Mouse (Mus musculus) lung, embryonic 15.5 days (tissue): ENCODE results near the gene Pgap3. TPM values are rescaled to one million over a fixed set of nuclear protein-coding genes. Genes with fewer than 3 reads are reported as not detected.

Experiments used
- ATAC-seq: fragments of 200-750 bp; cut with Nextera tagmentation; 2 replicates; pipeline ENCODE4 v1.8.0; 2017; ENCODE audit warnings: moderate number of reproducible peaks, borderline replicate concordance; ENCODE audit not compliant: low FRiP score, low TSS enrichment; ENCODE audit errors: extremely low read depth
- H3K27ac ChIP-seq: fragments of 300-500 bp; sonication (generic); 2 replicates; pipeline ENCODE4 v1.5.1; 2015; ENCODE audit warnings: moderate library complexity, mild to moderate bottlenecking, inconsistent platforms
- H3K27me3 ChIP-seq: fragments of 300-500 bp; sonication (generic); 2 replicates; pipeline ENCODE4 v1.6.1; 2015; ENCODE audit warnings: inconsistent platforms
- H3K36me3 ChIP-seq: fragments of 300-500 bp; sonication (generic); 2 replicates; pipeline ENCODE4 v1.6.1; 2015; ENCODE audit warnings: inconsistent platforms
- H3K4me1 ChIP-seq: fragments of 300-500 bp; sonication (generic); 2 replicates; pipeline ENCODE4 v1.6.1; 2015; ENCODE audit warnings: inconsistent platforms
- H3K4me2 ChIP-seq: fragments of 300-500 bp; sonication (generic); 2 replicates; pipeline ENCODE4 v1.6.1; 2015; ENCODE audit warnings: inconsistent platforms, mild to moderate bottlenecking, moderate library complexity
- H3K4me3 ChIP-seq: fragments of 300-500 bp; sonication (generic); 2 replicates; pipeline ENCODE4 v1.5.1; 2015; ENCODE audit warnings: mild to moderate bottlenecking, inconsistent platforms
- H3K9ac ChIP-seq: fragments of 300-500 bp; sonication (generic); 2 replicates; pipeline ENCODE4 v1.6.1; 2015; ENCODE audit warnings: inconsistent platforms
- H3K9me3 ChIP-seq: fragments of 300-500 bp; sonication (generic); 2 replicates; pipeline ENCODE4 v1.6.1; 2016; ENCODE audit warnings: inconsistent platforms
- WGBS: fragments of 180-500 bp; shearing (Covaris S2); methylation state at CpG from one replicate; pipeline ENCODE4 v1.1.7; 2015; 5-methylcytosine and 5-hydroxymethylcytosine counted together
- polyA plus RNA-seq: library from polyadenylated mRNA; unstranded; fragments of >200 nt; fragmentation: Nextera tagmentation; extraction: Ambion mirVana; gene quantifications from 2 replicates; pipeline ENCODE4 v1.2.1, GENCODE M21; 2015

Pgap3 gene
- polyA plus RNA-seq, 1 experiment from 2014 or later, result 14.7 TPM

DNA sequence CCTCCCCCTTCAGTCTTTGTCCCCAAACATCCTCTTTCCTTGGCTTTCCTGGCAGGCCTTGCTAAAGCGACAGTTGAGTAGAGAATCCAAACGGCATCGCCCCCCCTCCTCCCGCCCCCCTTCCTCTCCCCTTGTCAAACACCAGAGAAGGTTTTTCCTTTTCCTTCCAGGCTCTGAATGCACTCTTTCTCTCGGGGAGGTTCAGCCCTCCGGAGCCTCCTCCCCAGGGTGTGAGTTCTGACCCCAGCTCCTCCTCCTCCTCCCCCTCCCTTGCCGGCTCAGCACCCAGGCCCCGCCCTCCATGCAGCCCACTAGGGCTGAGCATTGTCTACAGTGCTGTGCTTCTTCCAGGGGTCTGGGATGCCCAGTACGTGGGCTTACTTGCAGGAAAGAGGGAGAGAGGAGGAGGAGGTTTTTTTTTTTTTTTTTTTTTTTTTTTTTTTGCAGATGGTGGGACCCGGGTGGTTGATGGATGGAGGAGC is 9.1 kb upstream of the Pgap3 start:
- Histone ChIP-seq H3K9ac (peak overlapping the region; percentile 27; the same call in 1 of the 2 replicates), H3K27me3 (no peaks in the 10 kb centered on the region), H3K4me3 (peak overlapping the region; percentile 11; the same call in 1 of the 2 replicates), H3K36me3 (no peaks in the 10 kb centered on the region), H3K4me2 (peak overlapping the region; percentile 46), H3K9me3 (no peaks in the 10 kb centered on the region), H3K4me1 (peaks cover 34% of the 10 kb centered on the region), H3K27ac (peak overlapping the region; percentile 72)
- 3% methylated on average over 10 of the region's 10 CpGs for WGBS
- ATAC-seq, result peak; percentile 74

DNA sequence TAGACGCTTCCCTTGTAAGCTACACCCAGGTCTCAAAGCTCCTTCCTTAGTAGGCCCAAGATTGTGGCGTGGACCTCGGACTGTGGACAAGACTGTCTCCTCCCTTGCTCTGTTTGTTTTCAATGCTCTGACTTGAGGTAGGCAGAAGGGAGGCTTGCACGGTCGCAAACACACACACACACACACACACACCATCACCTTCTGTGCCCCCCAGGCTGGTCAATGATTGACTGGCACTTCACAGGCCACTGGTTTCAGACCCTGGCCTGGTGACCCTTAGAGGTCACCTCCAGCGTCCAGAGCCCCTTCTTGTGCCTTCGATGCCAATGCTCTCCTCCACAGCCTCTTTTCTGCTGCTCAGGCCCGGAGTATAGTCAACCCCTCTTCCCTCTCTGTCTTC is 8.6 kb upstream of the Pgap3 start:
- no peaks in the 10 kb centered on the region for H3K36me3 ChIP-seq
- H3K27ac ChIP-seq, result peak overlapping the region; percentile 72
- 39% methylated on average over 8 of the region's 8 CpGs for WGBS
- no peaks in the 10 kb centered on the region for H3K27me3 ChIP-seq
- H3K4me2 ChIP-seq, result peak overlapping the region; percentile 46
- H3K9me3 ChIP-seq, result no peaks in the 10 kb centered on the region
- H3K4me1 ChIP-seq, result peaks cover 29% of the 10 kb centered on the region
- H3K4me3 ChIP-seq, result peak overlapping the region; percentile 11; the same call in 1 of the 2 replicates
- peak overlapping the region; percentile 27 for H3K9ac ChIP-seq
- 0 out of 2 replicates have a peak, but pooled peaks have one; percentile 4 for ATAC-seq

DNA sequence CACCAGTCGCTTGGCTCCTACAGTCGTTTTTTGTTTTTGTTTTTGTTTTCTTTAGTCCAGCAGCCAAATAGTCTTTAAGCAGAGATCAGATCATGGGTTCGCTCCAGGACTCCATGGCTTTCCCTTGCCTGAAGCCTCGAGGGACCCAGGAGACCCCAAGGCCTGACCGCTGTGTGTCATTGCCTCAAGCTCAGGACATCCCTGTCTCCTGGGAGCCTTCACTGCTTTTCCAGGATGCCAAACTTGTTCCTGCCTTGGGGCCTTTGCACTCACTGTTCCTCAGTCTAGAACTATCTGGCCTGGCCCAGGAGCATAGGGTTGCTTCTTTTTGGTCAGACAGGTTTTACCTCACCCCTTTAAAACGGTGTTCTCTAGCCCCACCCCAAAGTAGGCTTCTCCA is 6.3 kb upstream of the Pgap3 start:
- Histone ChIP-seq H3K27ac (no peak overlapping the region), H3K36me3 (no peaks in the 10 kb centered on the region), H3K4me3 (no peak overlapping the region), H3K9ac (no peak overlapping the region), H3K4me2 (no peak overlapping the region), H3K4me1 (peaks cover 18% of the 10 kb centered on the region), H3K9me3 (no peaks in the 10 kb centered on the region), H3K27me3 (no peaks in the 10 kb centered on the region)
- ATAC-seq, result no peak
- WGBS, result 70% methylated on average over 6 of the region's 6 CpGs

DNA sequence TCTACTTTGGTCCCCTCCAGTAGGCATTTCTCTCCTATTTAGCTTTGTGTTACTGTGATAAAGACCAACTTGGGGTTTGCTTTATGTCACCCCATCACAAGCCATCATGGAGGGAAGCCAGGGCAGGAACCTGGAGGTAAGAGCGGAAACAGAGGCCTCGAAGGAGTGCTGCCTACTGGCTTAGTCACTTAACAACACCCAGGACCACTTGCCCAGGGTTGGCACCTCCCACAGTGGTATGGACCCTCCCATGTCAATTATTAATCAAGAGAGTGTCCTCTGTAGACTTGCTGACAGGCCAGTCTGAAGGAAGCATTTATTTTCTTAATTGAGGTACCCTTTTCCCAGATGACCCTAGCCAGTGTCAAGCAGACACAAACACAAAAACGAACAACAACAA is 526 bp upstream of the Pgap3 start:
- Histone ChIP-seq H3K4me2 (peak overlapping the region; percentile 66), H3K27ac (peak overlapping the region; percentile 99), H3K9me3 (no peaks in the 10 kb centered on the region), H3K36me3 (no peaks in the 10 kb centered on the region), H3K4me1 (peaks cover 12% of the 10 kb centered on the region), H3K4me3 (peak overlapping the region; percentile 84), H3K27me3 (no peaks in the 10 kb centered on the region), H3K9ac (peak overlapping the region; percentile 68; the same call in 1 of the 2 replicates)
- 41% methylated on average over 3 of the region's 3 CpGs for WGBS
- no peak for ATAC-seq

DNA sequence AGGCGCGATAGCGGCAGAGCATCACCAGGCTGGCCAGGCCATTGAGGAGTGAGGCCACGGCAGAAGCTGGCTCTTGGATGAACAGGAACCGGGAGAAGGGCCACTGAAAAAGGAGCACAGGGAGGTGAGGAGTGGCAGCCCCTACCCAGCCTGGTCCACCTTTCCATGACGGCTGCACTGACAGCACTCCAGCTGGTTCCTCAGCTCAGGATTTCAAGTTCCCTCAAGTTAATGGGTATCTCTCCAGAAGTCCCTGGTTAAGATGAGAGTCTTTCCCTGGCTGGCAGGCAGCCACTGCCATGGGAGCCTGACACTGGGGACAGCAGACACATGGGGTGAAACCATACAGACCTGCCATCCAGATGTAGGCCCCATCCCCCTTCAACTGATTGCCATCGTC is 2.3 kb downstream of the Pgap3 start:
- Histone ChIP-seq H3K36me3 (no peaks in the 10 kb centered on the region), H3K4me2 (no peak overlapping the region), H3K27ac (no peak overlapping the region), H3K4me3 (no peak overlapping the region), H3K4me1 (peaks cover 37% of the 10 kb centered on the region), H3K9ac (no peak overlapping the region), H3K9me3 (no peaks in the 10 kb centered on the region), H3K27me3 (no peaks in the 10 kb centered on the region)
- 86% methylated on average over 7 of the region's 7 CpGs for WGBS
- ATAC-seq, result no peak

DNA sequence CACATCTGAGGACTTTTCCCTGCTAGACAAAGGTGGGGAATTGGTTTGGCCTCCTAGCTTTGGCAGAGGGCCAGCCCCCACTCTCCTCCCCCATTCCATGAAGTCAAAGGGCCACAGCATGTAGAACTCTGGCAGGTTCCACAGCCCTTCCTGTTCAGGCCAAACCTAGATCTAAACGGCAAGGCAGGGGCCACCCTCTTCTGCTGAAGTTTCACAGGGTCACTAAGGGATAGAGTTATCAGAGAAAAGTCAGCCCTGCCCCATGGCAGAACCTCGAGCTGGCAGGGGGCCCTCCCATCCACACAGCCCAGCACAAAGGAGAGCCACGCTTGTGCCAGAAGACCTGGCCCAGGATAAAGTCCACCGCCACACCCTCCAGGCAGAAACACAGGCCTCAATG is 5.2 kb downstream of the Pgap3 start:
- Histone ChIP-seq H3K4me3 (no peak overlapping the region), H3K4me2 (no peak overlapping the region), H3K36me3 (no peaks in the 10 kb centered on the region), H3K27ac (peak overlapping the region; percentile 81), H3K9ac (0 out of 2 replicates have a peak overlapping the region, but pooled peaks have one; percentile 4), H3K4me1 (peaks cover 46% of the 10 kb centered on the region), H3K27me3 (0 out of 2 replicates have a peak, but pooled peaks cover 4% of the 10 kb centered on the region), H3K9me3 (no peaks in the 10 kb centered on the region)
- no peak for ATAC-seq
- 36% methylated on average over 4 of the region's 4 CpGs for WGBS

DNA sequence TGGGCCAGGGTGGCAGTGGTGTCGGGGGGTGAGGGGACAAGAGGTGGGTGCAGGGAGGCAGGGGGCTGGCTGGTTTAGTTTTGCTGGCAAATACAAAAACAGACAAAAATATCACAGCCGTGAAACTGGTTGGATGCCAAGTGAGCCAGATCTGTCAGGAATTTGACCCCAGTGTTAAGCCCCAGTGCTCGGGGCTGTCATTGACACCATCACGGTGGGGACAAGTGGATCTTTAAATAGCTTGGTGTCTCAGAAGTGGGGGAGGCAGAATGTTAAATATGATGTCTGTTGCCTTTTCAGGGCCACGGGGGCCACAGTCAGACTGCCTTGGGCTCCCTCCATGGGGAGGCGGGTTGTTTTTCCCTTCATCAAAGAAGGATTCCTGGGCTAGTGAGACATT is 6.0 kb downstream of the Pgap3 start:
- Histone ChIP-seq H3K4me2 (no peak overlapping the region; the same call in 1 of the 2 replicates), H3K27me3 (0 out of 2 replicates have a peak, but pooled peaks cover 4% of the 10 kb centered on the region), H3K36me3 (no peaks in the 10 kb centered on the region), H3K27ac (peak overlapping the region; percentile 81), H3K4me3 (no peak overlapping the region), H3K9ac (no peak overlapping the region), H3K9me3 (no peaks in the 10 kb centered on the region), H3K4me1 (peaks cover 42% of the 10 kb centered on the region)
- 20% methylated on average over 6 of the region's 6 CpGs for WGBS
- ATAC-seq, result no peak

DNA sequence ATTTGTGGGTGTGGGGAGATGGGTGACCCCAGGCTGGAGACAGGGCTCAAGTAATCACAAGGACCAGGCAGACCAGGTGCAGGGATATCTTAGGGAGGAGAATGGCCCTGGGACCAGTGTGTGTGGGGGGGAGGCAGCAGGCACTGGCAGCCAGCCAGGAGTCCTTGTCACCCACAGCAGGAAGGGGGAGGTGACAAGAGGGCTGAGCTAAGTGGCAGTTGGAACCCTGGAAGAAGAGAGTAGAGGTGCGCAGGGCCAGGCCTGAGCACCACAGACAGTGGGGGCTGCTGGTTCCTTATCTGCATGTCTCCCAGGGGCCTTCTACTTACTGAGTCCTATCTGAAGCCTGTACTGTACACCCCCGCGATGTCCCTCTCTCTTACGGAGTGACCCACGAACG is 7.0 kb downstream of the Pgap3 start:
- no peak overlapping the region for H3K9ac ChIP-seq
- H3K4me1 ChIP-seq, result peaks cover 51% of the 10 kb centered on the region
- H3K36me3 ChIP-seq, result no peaks in the 10 kb centered on the region
- peak overlapping the region; percentile 78 for H3K27ac ChIP-seq
- H3K9me3 ChIP-seq, result no peaks in the 10 kb centered on the region
- peaks cover 13% of the 10 kb centered on the region; the same call in 1 of the 2 replicates for H3K27me3 ChIP-seq
- no peak overlapping the region for H3K4me3 ChIP-seq
- H3K4me2 ChIP-seq, result no peak overlapping the region
- WGBS, result 43% methylated on average over 6 of the region's 6 CpGs
- ATAC-seq, result peak; percentile 55

DNA sequence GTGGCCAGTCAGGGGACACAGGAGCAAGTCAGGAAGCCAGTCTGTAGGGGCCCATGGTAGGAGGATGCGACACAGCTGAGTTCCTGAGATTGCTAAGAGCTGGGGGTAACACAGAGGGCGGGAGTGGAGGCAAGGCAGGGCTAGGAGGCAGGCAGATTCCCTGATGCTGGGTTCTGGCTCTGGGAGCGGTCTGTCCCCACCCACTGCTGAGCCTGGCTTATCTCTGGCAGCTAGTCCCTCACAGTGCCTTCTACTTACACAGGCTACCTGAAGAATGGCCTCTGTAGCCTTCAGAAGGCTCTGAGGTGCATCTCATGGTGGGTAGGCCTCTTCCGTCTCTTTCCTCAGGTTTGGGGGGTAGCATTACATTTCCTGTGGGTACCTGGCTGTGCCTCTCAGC is 7.6 kb downstream of the Pgap3 start:
- Histone ChIP-seq H3K36me3 (no peaks in the 10 kb centered on the region), H3K4me2 (no peak overlapping the region), H3K9me3 (no peaks in the 10 kb centered on the region), H3K4me3 (no peak overlapping the region), H3K9ac (no peak overlapping the region), H3K27ac (peak overlapping the region; percentile 78), H3K4me1 (peaks cover 58% of the 10 kb centered on the region), H3K27me3 (peaks cover 20% of the 10 kb centered on the region)
- ATAC-seq, result 0 out of 2 replicates have a peak, but pooled peaks have one; percentile 9
- 41% methylated on average over 4 of the region's 4 CpGs for WGBS

DNA sequence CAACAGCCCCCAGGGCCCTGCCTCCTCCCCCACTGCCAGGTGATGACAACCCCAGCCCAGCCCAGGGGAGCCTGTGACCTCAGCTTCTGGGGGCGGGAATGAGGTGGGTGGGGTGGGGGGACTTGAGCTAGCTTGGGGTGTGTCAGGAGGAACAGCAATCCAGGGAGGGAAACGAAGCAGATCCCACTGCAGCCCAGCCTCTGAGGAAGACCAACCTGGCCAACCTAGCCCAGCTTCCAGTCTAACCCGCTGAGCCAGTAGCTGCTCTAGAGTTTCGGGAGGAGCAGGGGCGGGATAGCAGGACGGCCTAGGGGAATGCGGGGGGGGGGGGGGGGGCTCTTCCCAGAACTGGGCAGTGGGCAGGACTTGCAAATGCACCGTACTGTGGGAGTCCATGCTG is 8.3 kb downstream of the Pgap3 start:
- ATAC-seq, result no peak
- WGBS, result 10% methylated on average over 7 of the region's 8 CpGs
- peaks cover 63% of the 10 kb centered on the region for H3K4me1 ChIP-seq

DNA sequence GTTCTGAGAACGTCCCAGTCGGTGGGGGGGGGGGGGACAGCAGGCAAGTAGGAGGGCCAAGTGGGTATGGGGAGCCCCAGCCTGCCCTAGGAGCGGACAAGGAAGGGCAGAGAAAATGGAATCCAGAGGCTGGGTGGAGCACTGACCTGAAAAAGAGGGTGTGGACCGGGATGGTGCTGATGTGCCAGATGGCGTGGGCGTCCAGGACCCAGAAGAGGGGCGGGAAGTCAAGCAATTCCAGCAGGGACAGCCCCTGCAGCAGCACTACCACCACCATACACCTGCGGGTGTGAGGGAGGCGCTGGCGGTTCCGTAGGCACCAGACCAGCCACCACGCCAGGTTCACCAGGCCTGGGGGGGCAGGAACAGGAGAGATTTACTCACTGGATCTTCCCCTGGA is 10.1 kb downstream of the Pgap3 start:
- H3K27ac ChIP-seq, result no peak overlapping the region
- H3K4me1 ChIP-seq, result peaks cover 66% of the 10 kb centered on the region
- no peak for ATAC-seq
- no peaks in the 10 kb centered on the region for H3K9me3 ChIP-seq
- peaks cover 45% of the 10 kb centered on the region for H3K27me3 ChIP-seq
- WGBS, result 72% methylated on average over 12 of the region's 12 CpGs
- H3K4me2 ChIP-seq, result no peak overlapping the region
- H3K4me3 ChIP-seq, result no peak overlapping the region
- no peak overlapping the region for H3K9ac ChIP-seq
- no peaks in the 10 kb centered on the region for H3K36me3 ChIP-seq

More for the DNA sequence above, 8.3 kb downstream of the Pgap3 start:
- Histone ChIP-seq H3K9ac (no peak overlapping the region), H3K4me3 (no peak overlapping the region), H3K27ac (peak overlapping the region; percentile 78), H3K27me3 (peaks cover 26% of the 10 kb centered on the region), H3K9me3 (no peaks in the 10 kb centered on the region), H3K4me2 (no peak overlapping the region), H3K36me3 (no peaks in the 10 kb centered on the region)

DNA sequence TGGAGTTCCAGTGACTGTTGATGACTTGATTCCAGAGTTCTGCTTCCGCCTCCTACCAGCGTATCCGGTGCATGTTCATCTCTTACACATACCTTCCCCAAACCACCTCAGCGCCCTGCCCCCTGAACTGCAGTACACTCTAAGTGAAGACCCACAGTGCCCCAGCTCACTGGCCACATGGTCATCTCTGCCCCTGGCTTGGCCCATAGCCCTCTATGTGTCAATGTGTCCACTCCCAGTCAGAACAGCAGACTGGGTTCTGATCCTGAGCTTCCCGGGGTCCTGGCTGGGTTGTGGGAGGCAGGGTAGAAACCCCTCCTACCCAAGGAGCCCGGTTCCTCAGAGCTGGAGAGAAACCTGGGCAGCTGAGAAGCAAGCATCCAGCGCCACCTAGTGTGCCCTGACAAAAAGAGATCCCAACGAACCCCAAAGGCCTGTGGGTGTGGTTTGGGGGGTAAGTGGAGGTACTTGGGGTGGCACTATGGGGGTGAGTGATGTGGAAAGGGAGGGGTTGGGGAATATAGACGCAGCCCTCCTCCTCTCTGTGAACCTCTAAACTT is 11.0 kb downstream of the Pgap3 start:
- no peak for ATAC-seq
- H3K9me3 ChIP-seq, result no peaks in the 10 kb centered on the region
- H3K9ac ChIP-seq, result no peak overlapping the region
- WGBS, result 20% methylated on average over 9 of the region's 9 CpGs
- H3K27ac ChIP-seq, result no peak overlapping the region
- no peak overlapping the region for H3K4me3 ChIP-seq
- H3K4me1 ChIP-seq, result peaks cover 58% of the 10 kb centered on the region
- H3K36me3 ChIP-seq, result no peaks in the 10 kb centered on the region
- H3K4me2 ChIP-seq, result no peak overlapping the region
- H3K27me3 ChIP-seq, result peaks cover 53% of the 10 kb centered on the region
